Mouse (Mus musculus) layer of hippocampus, adult 11-12 months (tissue): Measurements from ENCODE around the gene Il2rg.

Source experiments
- DNase-seq: peaks from one replicate; pipeline ENCODE4 v3.0.0; 2022; ENCODE audit warnings: low spot score

The Il2rg gene

GRCm38 (mm10) chrX:101268025-101268754, at the start of gene Il2rg:
Il2rg (minus strand) TSS chrX:101268255.
- DNase-seq = no peak

GRCm38 (mm10) chrX:101313625-101314359, 45.7 kb upstream of the Il2rg start:
- DNase-seq = peak; percentile 80

- no peak for DNase-seq
These were observed 41.2 kb upstream of the Il2rg start for GRCm38 (mm10) chrX:101309299-101309698.

- DNase-seq = no peak
These were observed 36.6 kb upstream of the Il2rg start for GRCm38 (mm10) chrX:101304646-101305045.

GRCm38 (mm10) chrX:101301654-101302053, 33.6 kb upstream of the Il2rg start:
- DNase-seq = no peak

GRCm38 (mm10) chrX:101300427-101301030, 32.5 kb upstream of the Il2rg start:
- no peak for DNase-seq

GRCm38 (mm10) chrX:101299473-101300426, 31.7 kb upstream of the Il2rg start:
- no peak for DNase-seq

GRCm38 (mm10) chrX:101299055-101299454, 31.0 kb upstream of the Il2rg start, which contains the start of gene Nlgn3:
Nlgn3 (plus strand) TSS chrX:101299168.
- DNase-seq = peak; percentile 39

- no peak for DNase-seq
These were observed 22.1 kb upstream of the Il2rg start for GRCm38 (mm10) chrX:101290111-101290510.

GRCm38 (mm10) chrX:101289037-101289436, 21.0 kb upstream of the Il2rg start:
- no peak for DNase-seq

- DNase-seq = no peak
These were observed 20.4 kb upstream of the Il2rg start for GRCm38 (mm10) chrX:101288432-101288831.

- DNase-seq = no peak
These were observed 19.5 kb upstream of the Il2rg start for GRCm38 (mm10) chrX:101287543-101287942.

GRCm38 (mm10) chrX:101285953-101286670, 18.1 kb upstream of the Il2rg start:
- no peak for DNase-seq

GRCm38 (mm10) chrX:101285534-101285933, 17.5 kb upstream of the Il2rg start:
- DNase-seq = peak; percentile 50

- no peak for DNase-seq
These were observed 14.8 kb upstream of the Il2rg start for GRCm38 (mm10) chrX:101282813-101283212.

- peak; percentile 83 for DNase-seq
These were observed 6.1 kb upstream of the Il2rg start, which contains the start of gene Med12 for GRCm38 (mm10) chrX:101273875-101274738. Med12 (plus strand) TSS chrX:101274030.

- DNase-seq = no peak
These were observed 5.4 kb upstream of the Il2rg start for GRCm38 (mm10) chrX:101273410-101273809.

GRCm38 (mm10) chrX:101268755-101269124, 685 bp upstream of the Il2rg start, which contains the start of gene Gm20489:
Gm20489 (minus strand) TSS chrX:101269023.
- no peak for DNase-seq

GRCm38 (mm10) chrX:101266631-101267030, 1.4 kb downstream of the Il2rg start:
- DNase-seq = no peak

GRCm38 (mm10) chrX:101263892-101264291, 4.2 kb downstream of the Il2rg start, which contains the start of gene Gm614:
Gm614 (minus strand) TSS chrX:101263992.
- no peak for DNase-seq
